Mouse (Mus musculus) liver, embryonic 12.5 days (tissue): Measurements from ENCODE around the gene Zdhhc11. TPM values are rescaled to one million over a fixed set of nuclear protein-coding genes. Genes with fewer than 3 reads are reported as not detected.
"Not testable (repeated sequence)": the region's sequence is repeated elsewhere in the genome, so short reads cannot be mapped to it uniquely, and the experiment has no call there.

Source experiments
- ATAC-seq: fragments of 200-750 bp; cut with Nextera tagmentation; 2 replicates; pipeline ENCODE4 v1.8.0; 2017; ENCODE audit warnings: moderate number of reproducible peaks, mild to moderate bottlenecking, moderate library complexity
- H3K27ac ChIP-seq: fragments of 300-500 bp; sonication (generic); 2 replicates; pipeline ENCODE4 v1.5.1; 2016; ENCODE audit warnings: mild to moderate bottlenecking
- H3K27me3 ChIP-seq: fragments of 300-500 bp; sonication (generic); replicated peaks from 2 replicates; pipeline ENCODE4 v1.6.1; 2016; ENCODE audit warnings: mild to moderate bottlenecking, moderate library complexity
- H3K36me3 ChIP-seq: fragments of 300-500 bp; sonication (generic); 2 replicates; pipeline ENCODE4 v1.6.1; 2016; ENCODE audit warnings: mild to moderate bottlenecking, moderate library complexity
- H3K4me1 ChIP-seq: fragments of 300-500 bp; sonication (generic); 2 replicates; pipeline ENCODE4 v1.6.1; 2016
- H3K4me2 ChIP-seq: fragments of 300-500 bp; sonication (generic); 2 replicates; pipeline ENCODE4 v1.6.1; 2016; ENCODE audit warnings: mild to moderate bottlenecking, moderate library complexity
- H3K4me3 ChIP-seq: fragments of 300-500 bp; sonication (generic); 2 replicates; pipeline ENCODE4 v1.5.1; 2016; ENCODE audit warnings: mild to moderate bottlenecking, moderate library complexity
- H3K9ac ChIP-seq: fragments of 300-500 bp; sonication (generic); 2 replicates; pipeline ENCODE4 v1.6.1; 2016; ENCODE audit warnings: mild to moderate bottlenecking, moderate library complexity
- H3K9me3 ChIP-seq: fragments of 300-500 bp; sonication (generic); replicated peaks from 2 replicates; pipeline ENCODE4 v1.6.1; 2016; ENCODE audit warnings: mild to moderate bottlenecking, moderate library complexity
- WGBS: fragments of 180-500 bp; shearing (Covaris S2); methylation state at CpG from one replicate; pipeline ENCODE4 v1.1.7; 2016; ENCODE audit not compliant: insufficient replicate concordance; 5-methylcytosine and 5-hydroxymethylcytosine counted together
- polyA plus RNA-seq: library from polyadenylated mRNA; unstranded; fragments of >200 nt; fragmentation: Nextera tagmentation; extraction: Ambion mirVana; gene quantifications from 2 replicates; pipeline ENCODE4 v1.2.1, GENCODE M21; 2016

Gene Zdhhc11
- polyA plus RNA-seq, 1 experiment from 2014 or later = not detected

GRCm38 (mm10) chr13:74008948-74009718 is 45.5 kb downstream of the Zdhhc11 start, which contains the start of gene Tppp:
Gene Tppp (plus strand): TSS chr13:74009407.
- H3K27me3 ChIP-seq = peaks cover 90% of the 10 kb centered on the region
- H3K9ac ChIP-seq = peak within 1 kb of the TSS; percentile 61
- peak within 1 kb of the TSS; percentile 85 for H3K4me2 ChIP-seq
- H3K36me3 ChIP-seq = no peaks in the 10 kb centered on the region
- peak within 1 kb of the TSS; percentile 57 for H3K4me3 ChIP-seq
- ATAC-seq = peak; percentile 98
- H3K27ac ChIP-seq = no peak within 1 kb of the TSS
- peaks cover 26% of the 10 kb centered on the region for H3K4me1 ChIP-seq
- H3K9me3 ChIP-seq = no peaks in the 10 kb centered on the region
- under 1% methylated on average over 56 of the region's 56 CpGs for WGBS

DNA sequence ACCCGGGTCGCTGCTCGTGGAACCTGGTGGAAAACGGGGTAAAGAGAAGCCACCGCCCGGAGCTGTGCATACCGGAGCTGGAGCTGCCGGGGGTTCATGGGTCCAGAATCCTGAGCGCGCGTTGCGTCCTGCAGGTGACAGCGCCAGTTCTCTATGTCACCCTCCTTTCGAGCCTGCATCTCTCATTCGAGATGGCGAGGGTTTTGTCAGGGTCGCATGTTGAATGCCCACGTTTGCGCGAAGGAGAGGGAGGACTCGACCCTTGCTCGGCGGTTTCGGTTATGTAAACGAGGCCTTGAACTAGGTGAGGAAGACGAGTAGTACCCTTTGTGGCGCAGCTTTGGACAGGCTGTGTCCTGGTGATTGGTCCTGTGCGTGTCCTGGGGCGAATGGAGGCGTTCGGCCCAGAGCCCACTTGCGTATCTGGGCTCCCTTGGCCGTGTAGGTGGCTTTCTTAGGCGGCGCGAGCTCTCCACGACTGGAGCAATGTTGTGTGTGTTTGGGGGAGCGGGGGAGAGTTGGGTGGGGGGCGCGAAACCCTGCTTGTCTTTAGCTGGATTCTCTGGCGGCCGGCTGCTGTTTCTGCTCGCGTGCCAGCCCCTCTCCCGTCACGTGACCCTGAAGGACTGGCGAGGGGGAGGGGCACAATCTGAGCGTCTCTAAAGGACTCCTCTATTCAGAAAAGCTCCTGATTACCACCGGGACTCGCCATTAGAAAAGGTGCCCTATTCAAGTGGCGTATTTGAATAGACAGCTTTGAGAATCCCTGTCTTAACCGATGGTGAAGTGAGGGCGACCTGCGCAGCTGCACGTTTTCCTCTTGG is 46.4 kb downstream of the Zdhhc11 start:
- Histone ChIP-seq H3K36me3 (no peaks in the 10 kb centered on the region), H3K4me1 (peaks cover 26% of the 10 kb centered on the region), H3K4me2 (peak overlapping the region; percentile 85), H3K27ac (no peak overlapping the region), H3K4me3 (peak overlapping the region; percentile 57), H3K27me3 (peaks cover 88% of the 10 kb centered on the region), H3K9ac (peak overlapping the region; percentile 23; the same call in 1 of the 2 replicates), H3K9me3 (no peaks in the 10 kb centered on the region)
- 2% methylated on average over 54 of the region's 55 CpGs for WGBS
- peak; percentile 7; the same call in 1 of the 2 replicates for ATAC-seq

DNA sequence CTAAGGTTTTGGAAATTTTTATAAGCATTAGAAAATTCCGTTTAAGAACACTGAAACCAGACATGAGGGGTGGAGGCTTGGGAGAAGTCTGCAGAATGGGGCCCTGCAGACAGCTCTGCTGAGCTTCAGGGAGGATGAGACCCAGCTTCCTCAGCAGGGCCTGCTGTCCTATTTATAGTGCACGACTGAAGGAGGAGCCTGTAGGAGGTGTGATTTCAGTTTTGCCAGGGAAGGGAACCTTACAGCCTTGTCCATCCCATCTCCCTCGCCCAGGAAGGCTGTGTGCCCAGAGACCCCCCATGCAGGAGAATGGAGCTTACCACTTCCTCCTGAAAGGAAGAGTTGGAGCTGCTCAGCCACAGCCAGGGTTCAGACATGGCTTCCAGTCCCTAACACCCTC is 47.0 kb downstream of the Zdhhc11 start:
- no peaks in the 10 kb centered on the region for H3K36me3 ChIP-seq
- H3K4me1 ChIP-seq = peaks cover 26% of the 10 kb centered on the region
- no peak for ATAC-seq
- no peak overlapping the region for H3K9ac ChIP-seq
- H3K27ac ChIP-seq = no peak overlapping the region
- peak overlapping the region; percentile 85 for H3K4me2 ChIP-seq
- 13% methylated on average over 3 of the region's 3 CpGs for WGBS
- no peaks in the 10 kb centered on the region for H3K9me3 ChIP-seq
- H3K27me3 ChIP-seq = peaks cover 84% of the 10 kb centered on the region
- peak overlapping the region; percentile 57; the same call in 1 of the 2 replicates for H3K4me3 ChIP-seq

DNA sequence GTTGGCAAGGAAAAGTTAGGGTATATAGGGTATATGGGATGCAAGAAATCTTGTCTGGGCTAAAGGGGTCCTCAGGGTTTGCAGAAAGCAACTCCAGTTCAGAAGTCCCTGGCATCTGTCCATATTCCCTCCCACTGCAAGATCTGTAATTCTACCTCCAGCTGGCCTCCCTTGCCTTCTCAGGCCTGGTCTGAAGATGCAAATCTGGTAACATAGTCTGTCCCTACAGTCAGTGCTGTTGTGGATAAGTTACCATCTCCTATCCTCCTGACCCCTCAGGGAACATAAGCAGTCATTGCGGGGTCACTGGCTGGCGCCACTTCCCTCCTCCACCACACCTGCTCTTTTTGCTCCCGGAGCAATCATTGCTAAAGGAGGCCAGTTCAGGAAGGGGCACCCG is 52.3 kb downstream of the Zdhhc11 start:
- H3K36me3 ChIP-seq = no peaks in the 10 kb centered on the region
- no peak overlapping the region for H3K4me2 ChIP-seq
- H3K27ac ChIP-seq = no peak overlapping the region

GRCm38 (mm10) chr13:74017426-74017825 is 53.8 kb downstream of the Zdhhc11 start:
- Histone ChIP-seq H3K4me1 (peaks cover 10% of the 10 kb centered on the region), H3K36me3 (no peaks in the 10 kb centered on the region), H3K9me3 (no peaks in the 10 kb centered on the region), H3K27me3 (peaks cover 30% of the 10 kb centered on the region), H3K27ac (no peak overlapping the region), H3K9ac (no peak overlapping the region), H3K4me2 (0 out of 2 replicates have a peak overlapping the region, but pooled peaks have one; percentile 2), H3K4me3 (no peak overlapping the region)
- peak; percentile 63 for ATAC-seq
- 28% methylated on average over 4 of the region's 4 CpGs for WGBS

More for the DNA sequence above, 52.3 kb downstream of the Zdhhc11 start:
- Histone ChIP-seq H3K4me1 (peaks cover 10% of the 10 kb centered on the region), H3K4me3 (no peak overlapping the region), H3K9ac (no peak overlapping the region), H3K9me3 (no peaks in the 10 kb centered on the region), H3K27me3 (peaks cover 45% of the 10 kb centered on the region)
- 63% methylated on average over 4 of the region's 4 CpGs for WGBS
- no peak for ATAC-seq

DNA sequence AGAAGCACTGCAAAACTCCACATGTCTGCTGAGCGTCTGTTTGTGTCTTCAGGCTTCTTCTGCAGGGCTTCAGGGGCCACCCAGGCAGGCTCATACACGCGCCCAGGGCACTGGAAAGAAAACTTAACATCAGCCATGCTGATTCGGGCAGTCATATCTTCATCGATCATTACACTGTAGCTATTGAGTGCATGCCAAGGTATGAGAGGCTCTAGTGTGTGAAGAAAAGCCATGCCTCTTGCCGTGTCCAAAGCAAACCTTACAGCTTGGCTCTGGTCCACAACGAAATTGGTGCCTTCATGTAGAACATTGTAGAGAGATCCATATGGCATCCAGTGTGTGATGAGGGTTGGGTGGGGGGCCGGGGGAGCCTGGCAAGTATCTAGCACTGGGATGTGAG is 55.4 kb downstream of the Zdhhc11 start:
- H3K4me1 ChIP-seq = peaks cover 10% of the 10 kb centered on the region
- not testable (repeated sequence) for H3K36me3 ChIP-seq, H3K9me3 ChIP-seq, H3K9ac ChIP-seq, ATAC-seq, H3K4me2 ChIP-seq, H3K27ac ChIP-seq, H3K4me3 ChIP-seq
- 83% methylated on average over 8 of the region's 8 CpGs for WGBS
- H3K27me3 ChIP-seq = peaks cover 23% of the 10 kb centered on the region

GRCm38 (mm10) chr13:74025151-74026081 is 61.8 kb downstream of the Zdhhc11 start:
- H3K4me1 ChIP-seq = no peaks in the 10 kb centered on the region
- H3K27ac ChIP-seq = no peak overlapping the region
- H3K36me3 ChIP-seq = no peaks in the 10 kb centered on the region
- no peaks in the 10 kb centered on the region for H3K9me3 ChIP-seq
- no peak overlapping the region for H3K4me2 ChIP-seq
- H3K27me3 ChIP-seq = peaks cover 6% of the 10 kb centered on the region; the same call in 1 of the 2 replicates
- H3K4me3 ChIP-seq = no peak overlapping the region
- ATAC-seq = peak; percentile 31; the same call in 1 of the 2 replicates
- no peak overlapping the region for H3K9ac ChIP-seq
- 61% methylated on average over 4 of the region's 4 CpGs for WGBS

DNA sequence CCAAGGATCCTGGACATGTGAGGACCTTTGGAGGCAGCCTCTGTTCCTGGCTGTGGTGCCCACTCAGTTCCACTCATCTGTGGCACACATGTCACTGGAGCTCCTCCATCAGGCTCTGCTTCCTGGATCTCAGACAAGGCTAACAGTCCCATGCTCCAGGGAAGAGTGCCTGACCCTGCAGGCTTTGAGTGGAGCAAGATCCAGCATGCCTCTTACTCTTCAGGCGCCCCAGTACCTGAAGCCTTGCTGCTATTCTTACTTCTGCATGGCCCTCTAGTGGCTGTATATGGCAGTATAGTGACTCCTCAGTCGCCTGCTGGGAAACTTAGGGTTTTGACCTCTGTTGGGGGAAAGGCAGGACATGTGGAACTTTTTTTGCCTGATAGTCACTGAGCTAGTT is 62.6 kb downstream of the Zdhhc11 start:
- 31% methylated on average over 2 of the region's 2 CpGs for WGBS
- peaks cover 6% of the 10 kb centered on the region; the same call in 1 of the 2 replicates for H3K27me3 ChIP-seq
- no peak overlapping the region for H3K4me3 ChIP-seq
- 0 out of 2 replicates have a peak, but pooled peaks have one; percentile 36 for ATAC-seq
- H3K9me3 ChIP-seq = no peaks in the 10 kb centered on the region
- H3K36me3 ChIP-seq = no peaks in the 10 kb centered on the region
- no peak overlapping the region for H3K9ac ChIP-seq
- H3K4me2 ChIP-seq = no peak overlapping the region
- no peak overlapping the region for H3K27ac ChIP-seq
- H3K4me1 ChIP-seq = no peaks in the 10 kb centered on the region

GRCm38 (mm10) chr13:74028116-74028515 is 64.5 kb downstream of the Zdhhc11 start:
- WGBS = 61% methylated on average over 2 of the region's 2 CpGs
- H3K4me2 ChIP-seq = no peak overlapping the region

GRCm38 (mm10) chr13:74029013-74029412 is 65.4 kb downstream of the Zdhhc11 start:
- whole genome bisulfite sequencing = 52% methylated on average over 2 of the region's 2 CpGs
- H3K27ac ChIP-seq = no peak overlapping the region

More at GRCm38 (mm10) chr13:74028116-74028515, 64.5 kb downstream of the Zdhhc11 start:
- Histone ChIP-seq H3K4me3 (no peak overlapping the region), H3K9me3 (no peaks in the 10 kb centered on the region), H3K27ac (no peak overlapping the region), H3K4me1 (no peaks in the 10 kb centered on the region), H3K36me3 (no peaks in the 10 kb centered on the region), H3K27me3 (no peaks in the 10 kb centered on the region), H3K9ac (no peak overlapping the region)
- no peak for ATAC-seq

DNA sequence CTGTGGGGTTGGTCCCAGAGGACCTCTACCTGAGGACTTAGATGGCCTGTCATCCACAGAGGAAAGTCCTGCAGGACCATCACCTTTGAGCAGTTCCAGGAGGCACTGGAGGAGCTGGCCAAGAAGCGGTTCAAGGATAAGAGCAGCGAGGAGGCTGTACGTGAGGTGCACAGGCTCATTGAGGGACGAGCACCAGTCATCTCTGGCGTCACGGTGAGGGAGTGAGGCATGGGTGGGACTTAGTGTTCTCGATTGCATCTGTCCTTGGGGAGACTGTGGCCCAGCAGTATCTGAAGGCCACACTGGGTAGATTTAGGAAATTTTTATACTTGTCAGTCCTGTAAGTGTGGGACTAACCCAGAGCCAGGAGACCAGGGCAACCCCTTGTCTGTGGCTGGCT is 67.0 kb downstream of the Zdhhc11 start:
- no peaks in the 10 kb centered on the region for H3K4me1 ChIP-seq
- no peak for ATAC-seq

More at GRCm38 (mm10) chr13:74029013-74029412, 65.4 kb downstream of the Zdhhc11 start:
- Histone ChIP-seq H3K4me3 (no peak overlapping the region), H3K4me1 (no peaks in the 10 kb centered on the region), H3K9me3 (no peaks in the 10 kb centered on the region), H3K4me2 (no peak overlapping the region), H3K27me3 (no peaks in the 10 kb centered on the region), H3K36me3 (no peaks in the 10 kb centered on the region), H3K9ac (no peak overlapping the region)
- no peak for ATAC-seq

More for the DNA sequence above, 67.0 kb downstream of the Zdhhc11 start:
- Histone ChIP-seq H3K36me3 (no peaks in the 10 kb centered on the region; the same call in 1 of the 2 replicates), H3K9ac (no peak overlapping the region), H3K27me3 (no peaks in the 10 kb centered on the region), H3K27ac (no peak overlapping the region), H3K9me3 (no peaks in the 10 kb centered on the region), H3K4me3 (no peak overlapping the region), H3K4me2 (no peak overlapping the region)
- WGBS = 82% methylated on average over 7 of the region's 7 CpGs
